Mouse (Mus musculus) testis, postnatal 14 days (tissue): Measurements from ENCODE around the gene Hpf1.

Experiments
- DNase-seq: peaks from one replicate; pipeline ENCODE4 v3.0.0; 2021; ENCODE audit warnings: low spot score

The Hpf1 gene

DNA sequence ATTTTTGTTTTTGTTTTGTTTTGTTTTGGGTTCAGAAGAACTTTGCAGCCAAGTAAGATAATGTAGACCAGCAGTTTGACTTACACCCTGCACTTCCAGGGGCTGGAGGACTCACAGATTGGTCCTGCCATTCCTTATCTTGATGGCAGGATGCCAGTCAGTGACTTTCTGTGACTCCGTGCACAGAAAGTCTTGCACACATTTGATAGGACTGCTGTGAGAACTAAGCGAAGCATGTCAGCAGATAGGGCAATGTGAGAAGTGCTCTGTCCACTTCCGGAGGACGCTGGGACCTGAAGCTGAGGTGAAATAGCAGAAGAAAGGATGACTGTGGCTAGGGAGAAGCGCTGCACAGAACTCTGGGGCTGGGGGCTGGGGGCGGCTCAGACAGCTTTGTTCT lies 5.7 kb downstream of the Hpf1 start:
- no peak for DNase-seq

DNA sequence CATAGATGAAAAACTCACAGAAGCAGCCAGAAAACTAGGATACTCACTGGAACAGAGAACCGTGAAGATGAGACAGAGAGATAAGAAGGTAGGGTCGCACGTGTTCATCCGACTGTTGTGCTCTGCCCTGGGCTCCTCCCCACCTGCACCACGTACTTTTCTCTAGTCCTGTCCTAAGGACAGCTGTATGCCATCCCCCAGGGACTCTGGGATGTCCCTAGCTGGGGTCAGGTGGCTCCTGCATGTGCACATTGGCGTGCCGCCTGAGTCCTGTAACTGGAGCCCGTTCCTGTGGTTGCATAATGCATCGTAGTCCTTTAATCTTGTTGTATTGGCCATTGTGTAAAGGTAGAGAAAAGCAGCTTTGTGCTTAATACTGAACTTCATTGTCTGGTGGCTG lies 9.9 kb downstream of the Hpf1 start:
- DNase-seq: no peak

DNA sequence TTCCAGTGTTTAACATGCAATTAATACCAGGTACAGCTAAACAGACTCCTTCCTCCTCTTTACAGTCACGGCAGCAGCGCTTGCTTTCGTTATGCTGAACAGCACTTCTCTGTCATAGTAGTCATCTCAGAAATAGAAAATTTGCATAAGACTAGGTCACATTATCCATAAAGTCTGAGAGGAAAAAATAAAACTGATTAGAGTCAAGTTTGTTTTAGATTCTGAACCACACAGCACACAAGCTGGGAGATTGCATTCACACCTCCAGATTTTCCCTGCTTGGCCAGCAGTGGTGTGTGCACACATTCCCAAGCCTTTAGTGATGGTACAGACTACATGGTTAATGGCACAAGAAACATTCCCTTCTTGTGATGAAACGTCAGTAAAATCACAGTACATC lies 21.9 kb downstream of the Hpf1 start:
- no peak for DNase-seq

DNA sequence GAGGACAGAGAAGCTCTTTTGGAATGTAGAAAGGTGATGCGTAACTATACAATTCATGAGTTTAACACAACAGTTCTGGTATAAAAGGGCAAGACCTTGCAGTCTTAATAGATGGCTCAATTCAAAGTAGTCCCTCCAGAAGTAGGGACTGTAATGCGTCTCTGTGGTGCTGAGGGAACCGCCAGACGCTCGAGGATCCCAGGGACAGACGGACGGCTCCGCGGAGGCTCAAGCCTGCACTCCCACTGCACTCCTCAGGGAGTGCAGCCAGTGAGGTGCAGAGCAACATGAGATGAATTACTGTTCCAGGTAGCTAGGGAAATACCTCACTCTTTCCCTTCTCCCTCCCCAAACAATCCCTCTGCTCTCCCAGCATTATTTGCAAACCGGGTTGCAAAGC lies 22.3 kb downstream of the Hpf1 start:
- no peak for DNase-seq

DNA sequence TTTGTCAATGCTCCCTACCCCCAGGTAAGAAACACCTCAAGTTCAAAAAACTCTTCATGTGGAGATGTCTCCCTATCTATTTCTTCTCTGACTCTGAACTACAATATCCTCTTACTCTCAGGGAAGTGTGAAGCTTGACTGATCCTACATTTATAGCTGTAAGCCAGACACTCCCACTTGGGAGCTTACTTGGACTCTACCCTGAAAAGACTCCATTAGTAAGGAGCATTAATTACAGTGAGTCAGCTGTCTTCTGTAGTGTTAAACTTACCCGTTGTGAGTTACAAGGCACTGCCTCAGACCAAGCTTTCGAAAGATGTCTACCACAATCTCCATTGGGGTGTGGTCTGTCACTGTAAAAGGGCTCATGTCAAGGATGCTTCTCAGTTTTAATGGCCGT lies 28.9 kb downstream of the Hpf1 start:
- no peak for DNase-seq

DNA sequence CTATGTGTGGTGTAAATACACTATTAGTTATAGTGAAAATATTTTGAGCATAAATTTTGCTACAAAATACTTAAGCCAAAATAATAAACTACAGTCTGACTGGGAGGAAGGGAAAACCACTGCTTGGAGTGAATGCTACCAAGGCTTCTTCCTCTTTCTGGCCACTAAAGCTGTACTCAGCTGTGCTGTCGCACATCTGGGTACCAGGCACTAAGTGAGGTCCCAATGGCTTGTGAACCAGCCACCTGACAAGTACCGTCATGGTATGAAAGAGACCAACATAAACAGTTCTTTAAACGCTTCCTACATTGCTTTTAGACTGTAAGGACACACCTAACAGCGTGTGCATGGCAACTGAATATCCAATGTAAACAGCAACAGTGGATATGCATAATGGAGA lies 30.0 kb downstream of the Hpf1 start:
- DNase-seq: no peak

DNA sequence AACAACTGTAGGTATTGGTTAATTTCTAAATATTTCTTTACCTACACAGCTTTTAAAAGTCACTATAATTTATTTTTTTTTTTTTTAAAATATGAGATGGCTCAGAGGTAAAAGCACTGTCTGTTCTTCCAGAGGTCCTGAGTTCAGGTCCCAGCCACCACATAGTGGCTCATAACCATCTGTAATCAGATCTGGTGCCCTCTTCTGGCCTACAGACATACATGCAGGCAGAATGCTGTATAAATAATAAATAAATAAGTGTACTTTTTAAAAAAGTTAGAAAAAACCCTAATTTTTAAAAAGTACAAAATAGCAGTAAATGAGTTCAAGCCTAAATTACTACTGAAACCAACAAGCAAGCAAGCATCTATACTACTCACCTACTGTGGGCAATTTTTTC lies 43.4 kb downstream of the Hpf1 start:
- no peak for DNase-seq

DNA sequence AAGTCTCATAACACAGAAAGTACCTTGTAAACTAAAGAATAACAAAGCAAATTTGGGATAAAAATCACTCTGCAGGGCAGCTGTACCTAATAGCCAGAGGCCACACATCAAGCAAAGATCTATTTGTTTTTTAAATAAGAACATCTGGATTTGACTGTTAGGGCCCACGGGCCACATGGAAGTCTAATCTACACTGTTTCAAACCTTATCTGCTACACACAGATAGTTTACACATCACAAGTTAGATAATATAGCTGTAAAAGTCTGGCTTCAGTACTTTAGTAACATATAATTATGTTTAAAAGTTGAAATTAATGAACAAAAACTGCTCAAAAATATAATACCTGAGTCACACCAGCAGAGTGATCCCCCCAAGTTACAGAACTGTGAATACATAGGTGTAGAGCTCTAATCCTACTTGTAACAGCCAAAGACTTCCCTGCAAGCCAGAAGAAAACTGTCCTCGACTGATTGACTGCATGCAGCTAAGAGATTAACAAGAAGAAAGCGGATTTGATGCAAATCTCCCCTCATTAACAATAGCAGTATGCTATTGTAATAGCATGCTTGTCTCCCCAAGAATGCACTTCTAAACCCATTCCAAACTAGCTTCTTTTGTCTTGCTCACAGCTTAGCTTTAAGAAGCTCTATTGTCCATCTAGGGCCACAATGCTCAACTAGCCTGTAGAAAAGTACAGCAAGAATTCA lies 48.7 kb downstream of the Hpf1 start:
- DNase-seq: no peak

DNA sequence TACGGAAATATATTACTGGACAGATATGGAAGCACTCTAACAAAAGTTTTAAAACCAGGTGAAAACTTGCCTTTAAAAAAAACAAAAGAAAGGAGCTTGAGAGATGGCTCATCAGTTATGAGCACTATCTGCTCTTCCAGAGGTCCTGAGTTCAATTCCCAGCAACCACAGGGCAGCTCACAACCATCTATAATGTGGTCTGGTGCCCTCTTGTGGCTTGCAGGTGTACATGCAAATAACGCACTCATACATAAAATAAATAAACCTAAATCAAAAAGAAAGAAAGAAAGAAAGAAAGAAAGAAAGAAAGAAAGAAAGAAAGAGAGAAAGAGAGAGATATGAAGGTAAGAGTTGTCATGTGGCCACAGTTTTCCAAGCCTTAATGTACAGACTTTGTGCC lies 52.6 kb downstream of the Hpf1 start:
- no peak for DNase-seq

DNA sequence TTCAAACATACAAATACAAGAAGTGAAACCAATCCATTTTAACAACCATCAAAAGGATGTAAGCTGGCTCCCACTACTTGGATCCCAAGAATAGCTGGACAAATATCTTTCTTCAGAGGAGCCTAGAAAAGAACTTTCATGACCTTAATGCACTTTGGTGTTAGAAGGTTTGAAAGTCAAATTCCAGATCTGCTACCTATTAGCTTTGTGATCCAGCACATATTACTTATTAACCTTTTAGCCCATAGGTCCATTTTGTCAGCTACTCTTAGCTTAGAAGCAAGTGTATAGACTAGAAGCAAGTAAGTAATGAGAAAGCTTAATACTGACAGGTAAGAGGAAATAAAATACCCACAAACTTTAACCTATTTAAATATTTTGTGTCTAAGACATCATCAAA lies 57.3 kb downstream of the Hpf1 start:
- no peak for DNase-seq

DNA sequence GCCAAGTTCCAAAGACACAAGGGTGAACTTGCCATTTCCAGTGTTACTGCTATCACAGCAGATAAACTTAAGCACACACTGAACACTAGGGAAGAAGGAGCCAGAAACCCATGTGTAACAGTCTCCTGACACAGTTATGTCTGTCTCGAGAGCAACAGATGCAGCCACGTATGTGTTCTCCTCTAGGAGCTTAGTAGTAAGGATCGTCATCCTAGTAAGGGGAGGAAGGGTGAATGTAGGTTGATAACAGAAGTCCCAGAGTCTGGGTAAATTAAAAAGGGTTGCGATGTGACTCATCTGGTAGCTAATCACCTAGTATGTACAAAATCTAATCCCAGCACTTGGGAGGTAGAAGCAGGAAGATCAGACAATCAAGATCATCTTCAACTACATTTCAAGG lies 59.6 kb downstream of the Hpf1 start:
- no peak for DNase-seq

DNA sequence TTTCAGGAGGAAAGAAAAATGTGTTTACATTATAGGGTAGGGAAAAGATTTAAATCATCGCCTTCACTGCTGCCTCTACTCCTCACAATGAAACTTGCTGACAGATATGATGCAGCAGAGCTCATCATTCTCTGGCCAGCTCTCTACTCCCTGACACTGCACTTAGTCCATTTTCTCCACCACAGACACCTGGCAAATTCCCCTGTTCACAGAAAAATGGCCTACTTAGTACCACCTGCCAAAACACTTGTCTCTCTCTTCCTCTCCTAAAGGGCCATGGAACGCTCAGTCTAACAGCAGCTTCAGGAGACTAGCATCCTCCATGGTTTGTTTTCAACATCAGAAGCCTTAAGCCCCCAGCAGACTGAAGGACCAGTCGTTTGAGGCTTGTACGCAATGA lies 61.1 kb downstream of the Hpf1 start:
- no peak for DNase-seq

DNA sequence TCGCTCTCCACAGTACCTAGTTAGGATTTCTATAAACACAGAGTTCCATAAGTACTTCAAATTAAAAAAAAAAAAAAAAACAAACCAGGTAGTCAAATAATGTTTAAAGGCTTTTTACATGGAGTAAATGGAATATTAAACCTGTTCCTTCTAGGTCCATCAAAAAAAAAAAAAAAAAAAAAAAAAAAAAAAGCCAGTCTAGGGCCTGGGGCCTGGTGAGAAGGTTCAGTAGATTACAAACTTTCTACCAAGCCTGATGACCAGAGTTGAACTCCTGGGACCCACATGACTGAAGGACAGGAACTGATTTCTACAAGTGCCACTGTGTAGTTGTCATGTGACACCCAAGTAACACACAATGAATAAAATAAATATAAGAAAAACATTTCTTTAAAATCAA lies 61.5 kb downstream of the Hpf1 start:
- no peak for DNase-seq

DNA sequence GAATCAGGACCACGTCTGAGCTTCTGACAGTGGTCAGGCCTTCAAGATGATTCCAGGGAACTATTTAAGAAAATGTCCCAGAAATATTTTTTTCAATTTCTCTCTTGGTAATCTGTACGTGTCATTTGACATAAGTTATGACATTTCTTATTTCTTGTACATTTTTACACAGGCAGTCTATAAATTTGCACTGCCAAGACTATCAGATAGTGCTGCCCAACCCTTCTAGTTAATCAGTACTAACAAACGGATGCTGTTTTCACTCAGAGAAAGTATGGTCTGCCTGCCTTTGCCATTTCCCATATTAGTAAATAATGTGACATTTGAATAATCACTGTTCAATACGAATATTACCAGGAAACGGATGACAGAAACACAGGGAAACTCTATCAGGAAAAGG lies 62.6 kb downstream of the Hpf1 start:
- no peak for DNase-seq

DNA sequence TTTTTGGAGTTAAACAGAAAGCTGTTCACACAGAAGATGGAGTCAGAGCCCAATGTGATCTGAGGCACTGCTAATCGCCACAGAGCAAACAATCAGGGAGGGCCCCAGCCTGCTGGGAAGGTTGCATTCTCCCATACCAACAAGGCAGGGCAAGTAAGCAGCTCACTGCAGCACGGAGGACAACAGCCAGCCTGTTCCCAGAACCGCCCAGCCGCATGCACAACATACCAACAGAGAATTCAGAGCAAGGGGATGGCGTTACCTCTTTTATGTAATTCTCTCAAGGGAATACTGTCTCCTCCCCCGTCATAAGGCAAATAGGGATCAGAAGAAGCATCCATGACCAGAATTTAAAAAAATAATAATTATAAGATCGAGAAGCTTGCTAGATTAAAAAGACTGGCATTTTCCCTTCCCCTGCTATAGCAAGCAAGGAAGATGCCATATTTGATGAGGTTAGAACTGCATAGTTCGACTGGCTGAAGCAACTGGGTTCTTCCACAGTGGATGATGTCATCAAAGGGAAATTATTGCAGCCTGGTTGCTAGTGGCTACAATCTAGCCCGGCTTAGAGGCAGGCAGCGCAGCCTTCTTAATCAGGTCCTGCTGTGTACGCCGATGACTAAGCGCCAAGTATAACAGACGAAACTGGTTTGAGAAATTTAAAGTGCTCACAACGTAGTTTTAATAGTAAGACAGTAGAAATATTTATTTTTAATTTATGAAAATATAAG lies 64.2 kb downstream of the Hpf1 start:
- peak; percentile 69 for DNase-seq

DNA sequence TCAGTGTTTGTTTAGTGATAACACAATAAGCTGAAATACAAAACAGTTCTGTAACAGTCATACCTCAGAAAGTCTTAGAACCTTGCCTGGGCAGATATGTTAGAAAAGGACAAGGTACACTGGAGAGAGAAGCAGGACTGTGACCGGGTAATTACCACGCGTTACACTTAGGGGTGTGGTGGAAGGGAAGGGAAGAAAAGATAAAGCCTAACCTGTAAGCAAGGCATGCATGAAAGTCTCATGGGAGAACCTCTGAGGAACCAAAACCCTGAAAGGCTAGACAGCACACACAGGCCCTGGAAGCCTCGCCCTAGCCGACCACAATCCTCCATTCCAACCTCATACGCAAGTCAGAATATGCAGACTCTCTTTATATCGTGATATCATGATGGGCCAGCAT lies 66.6 kb downstream of the Hpf1 start:
- DNase-seq: no peak
